Mouse (Mus musculus): Measurements from ENCODE around the gene Tomm70a. TPM values are rescaled to one million over a fixed set of nuclear protein-coding genes. Genes with fewer than 3 reads are reported as not detected.
A peak's percentile ranks its signal among the peaks of the same experiment; 100 is the strongest.

Tomm70a gene
- total and polyA plus RNA-seq, 3 experiments = 97.4 to 162 (median 123) TPM

- Histone ChIP-seq H3K27me3 (ENCODE audit: control insufficient read depth in 1 of 2, insufficient read depth in 2 of 2, low read length in 2 of 2) (peaks cover 7 to 8% of the 10 kb centered on the region in 2 experiments; a peak in 3 of 4 replicates), H3K4me1 (ENCODE audit: control insufficient read depth in 1 of 2, insufficient read depth in 2 of 2, low read length in 2 of 2) (no peaks in the 10 kb centered on the region), H3K79me2 (ENCODE audit: control insufficient read depth, insufficient read depth, low read length, poor library complexity) (no peaks in the 10 kb centered on the region), H3K27ac (ENCODE audit: control insufficient read depth, low read depth, low read length) (no peak overlapping the region), H3K9ac (ENCODE audit: control insufficient read depth, low read depth, low read length, poor library complexity, severe bottlenecking) (no peak overlapping the region), H3K9me3 (replicated peaks; ENCODE audit: insufficient read depth, low read length) (no peaks in the 10 kb centered on the region), H3K4me3 (ENCODE audit: control insufficient read depth in 1 of 2, insufficient read depth in 1 of 2, low read depth in 2 of 2, low read length in 2 of 2) (no peak overlapping the region), H3K36me3 (ENCODE audit: control insufficient read depth in 1 of 2, insufficient read depth in 2 of 2, low read length in 2 of 2) (no peaks in the 10 kb centered on the region)
- DNase-seq (ENCODE audit: low read depth, low spot score) = no peak
- no peak for TF ChIP-seq MYC (IDR thresholded peaks at IDR 0.05; ENCODE audit: low read depth, low read length)
- no peak for TF ChIP-seq USF1 (IDR thresholded peaks at IDR 0.05; ENCODE audit: low read depth, low read length)
- no peak for TF ChIP-seq GABPA (IDR thresholded peaks at IDR 0.05; ENCODE audit: low read depth, low read length)
- TF ChIP-seq EP300 (IDR thresholded peaks at IDR 0.05; ENCODE audit: low read depth in 1 of 2, low read length in 2 of 2) = no peak
- no peak for TF ChIP-seq ELF1 (IDR thresholded peaks at IDR 0.05; ENCODE audit: low read depth, low read length)
Observed at GRCm38 (mm10) chr16:57075986-57076385, 45.5 kb upstream of the Tomm70a start.

- no peak for DNase-seq (ENCODE audit: low read depth, low spot score)
- no peaks in the 10 kb centered on the region for H3K79me2 ChIP-seq (ENCODE audit: control insufficient read depth, insufficient read depth, low read length, poor library complexity)
- no peak for TF ChIP-seq POLR2A (IDR thresholded peaks at IDR 0.05; ENCODE audit: control insufficient read depth in 1 of 2, insufficient read depth in 1 of 2, low read depth in 1 of 2, low read length in 2 of 2, poor library complexity in 1 of 2)
- no peak for TF ChIP-seq RCOR1 (IDR thresholded peaks at IDR 0.05; ENCODE audit: low read depth, low read length)
- no peak for TF ChIP-seq NRF1 (IDR thresholded peaks at IDR 0.05; ENCODE audit: insufficient read depth, low read depth, low read length, poor library complexity, severe bottlenecking)
- no peak for TF ChIP-seq ZKSCAN1 (IDR thresholded peaks at IDR 0.05; ENCODE audit: low read depth, low read length)
- no peak for TF ChIP-seq POLR2AphosphoS5 (IDR thresholded peaks at IDR 0.05; ENCODE audit: borderline replicate concordance, low read depth, low read length)
- peaks cover 5 to 7% of the 10 kb centered on the region in 2 experiments; a peak in 2 of 4 replicates for H3K27me3 ChIP-seq (ENCODE audit: control insufficient read depth in 1 of 2, insufficient read depth in 2 of 2, low read length in 2 of 2)
- no peak overlapping the region for H3K4me3 ChIP-seq (ENCODE audit: control insufficient read depth in 1 of 2, insufficient read depth in 1 of 2, low read depth in 2 of 2, low read length in 2 of 2)
- no peaks in the 10 kb centered on the region for H3K36me3 ChIP-seq (ENCODE audit: control insufficient read depth in 1 of 2, insufficient read depth in 2 of 2, low read length in 2 of 2)
- H3K9ac ChIP-seq (ENCODE audit: control insufficient read depth, low read depth, low read length, poor library complexity, severe bottlenecking) = no peak overlapping the region
- H3K4me1 ChIP-seq (ENCODE audit: control insufficient read depth in 1 of 2, insufficient read depth in 2 of 2, low read length in 2 of 2) = no peaks in the 10 kb centered on the region
- H3K27ac ChIP-seq (ENCODE audit: control insufficient read depth, low read depth, low read length) = no peak overlapping the region
- no peaks in the 10 kb centered on the region for H3K9me3 ChIP-seq (replicated peaks; ENCODE audit: insufficient read depth, low read length)
Observed at GRCm38 (mm10) chr16:57079577-57079976, 41.9 kb upstream of the Tomm70a start.

DNA sequence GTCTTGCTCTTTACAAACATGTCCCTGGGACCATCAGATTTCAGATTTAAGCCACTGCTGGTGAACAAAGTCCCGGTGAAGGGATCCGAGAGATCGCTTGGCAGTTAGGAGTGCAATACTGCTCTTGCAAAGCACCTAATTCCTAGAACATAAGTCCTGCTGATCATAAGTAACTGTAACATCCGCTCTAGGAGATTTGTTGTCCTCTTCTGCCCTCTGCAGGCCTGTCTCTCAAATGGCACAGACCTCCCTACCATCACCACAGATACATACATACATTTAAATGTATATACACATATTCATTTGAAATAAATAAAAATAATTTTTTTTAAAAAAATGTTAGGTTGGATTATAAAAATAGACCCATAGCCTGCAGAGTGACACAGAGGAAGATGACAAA is 29.0 kb upstream of the Tomm70a start:
- Histone ChIP-seq H3K9me3 (replicated peaks; ENCODE audit: insufficient read depth, low read length) (no peaks in the 10 kb centered on the region), H3K79me2 (ENCODE audit: control insufficient read depth, insufficient read depth, low read length, poor library complexity) (no peaks in the 10 kb centered on the region), H3K36me3 (ENCODE audit: control insufficient read depth in 1 of 2, insufficient read depth in 2 of 2, low read length in 2 of 2) (no peaks in the 10 kb centered on the region), H3K4me1 (ENCODE audit: control insufficient read depth in 1 of 2, insufficient read depth in 2 of 2, low read length in 2 of 2) (no peaks in the 10 kb centered on the region), H3K27ac (ENCODE audit: control insufficient read depth, low read depth, low read length) (no peak overlapping the region), H3K9ac (ENCODE audit: control insufficient read depth, low read depth, low read length, poor library complexity, severe bottlenecking) (no peak overlapping the region), H3K27me3 (ENCODE audit: control insufficient read depth in 1 of 2, insufficient read depth in 2 of 2, low read length in 2 of 2) (peaks cover 0 to 7% of the 10 kb centered on the region in 2 experiments), H3K4me3 (ENCODE audit: control insufficient read depth in 1 of 2, insufficient read depth in 1 of 2, low read depth in 2 of 2, low read length in 2 of 2) (no peak overlapping the region)
- peak; percentile 93 for TF ChIP-seq RAD21 (IDR thresholded peaks at IDR 0.05; ENCODE audit: low read depth, low read length)
- no peak for TF ChIP-seq MYB (IDR thresholded peaks at IDR 0.05; ENCODE audit: low read depth, low read length)
- TF ChIP-seq ZMIZ1 (IDR thresholded peaks at IDR 0.05; ENCODE audit: low read depth, low read length) = no peak
- TF ChIP-seq ZC3H11A (IDR thresholded peaks at IDR 0.05; ENCODE audit: low read depth, low read length) = peak; percentile 77
- TF ChIP-seq SIN3A (IDR thresholded peaks at IDR 0.05; ENCODE audit: low read length) = no peak
- peak; percentile 44 to 85 (median 73) for TF ChIP-seq CTCF (IDR thresholded peaks at IDR 0.05 in 2 of 3, conservative IDR thresholded peaks at IDR 0.05 in 1 of 3; ENCODE audit: control insufficient read depth in 1 of 3, insufficient read depth in 1 of 3, low read depth in 2 of 3, low read length in 3 of 3, poor library complexity in 1 of 3, severe bottlenecking in 1 of 3)
- TF ChIP-seq SMC3 (IDR thresholded peaks at IDR 0.05; ENCODE audit: low read depth, low read length) = peak; percentile 83
- peak; percentile 80 for DNase-seq (ENCODE audit: low read depth, low spot score)
